Mouse (Mus musculus) liver, postnatal 0 days (tissue): ENCODE data around the gene Epha8. TPM values are rescaled to one million over a fixed set of nuclear protein-coding genes. Genes with fewer than 3 reads are reported as not detected.
A peak's percentile ranks its signal among the peaks of the same experiment; 100 is the strongest.

Experiments used
- ATAC-seq: fragments of 200-750 bp; cut with Nextera tagmentation; 2 replicates; pipeline ENCODE4 v1.8.0; 2017; ENCODE audit warnings: mild to moderate bottlenecking, moderate library complexity
- DNase-seq: peaks from one replicate; pipeline ENCODE4 v3.0.0-alpha.2; 2016
- H3K27ac ChIP-seq: fragments of 300-500 bp; sonication (generic); 2 replicates; pipeline ENCODE4 v1.5.1; 2014; ENCODE audit warnings: antibody characterized with exemption, moderate library complexity, mild to moderate bottlenecking, low read depth
- H3K27me3 ChIP-seq: fragments of 300-500 bp; sonication (generic); 2 replicates; pipeline ENCODE4 v1.6.1; 2014; ENCODE audit warnings: low read length, control low read depth, mixed read lengths; ENCODE audit not compliant: insufficient read depth
- H3K36me3 ChIP-seq: fragments of 300-500 bp; sonication (generic); replicated peaks from 2 replicates; pipeline ENCODE4 v1.6.1; 2014; ENCODE audit warnings: mild to moderate bottlenecking, control low read depth, low read length, moderate library complexity, mixed read lengths; ENCODE audit not compliant: insufficient read depth
- H3K4me1 ChIP-seq: fragments of 300-500 bp; sonication (generic); 2 replicates; pipeline ENCODE4 v1.6.1; 2014; ENCODE audit warnings: antibody characterized with exemption, mild to moderate bottlenecking, control low read depth; ENCODE audit not compliant: insufficient read depth
- H3K4me2 ChIP-seq: fragments of 300-500 bp; sonication (generic); 2 replicates; pipeline ENCODE4 v1.6.1; 2014; ENCODE audit warnings: low read depth, mild to moderate bottlenecking, low read length, moderate library complexity, mixed read lengths
- H3K4me3 ChIP-seq: fragments of 300-500 bp; sonication (generic); 2 replicates; pipeline ENCODE4 v1.5.1; 2014; ENCODE audit warnings: low read depth, low read length
- H3K9ac ChIP-seq: fragments of 300-500 bp; sonication (generic); replicated peaks from 2 replicates; pipeline ENCODE4 v1.6.1; 2014; ENCODE audit warnings: mild to moderate bottlenecking, moderate library complexity
- H3K9me3 ChIP-seq: fragments of 300-500 bp; sonication (generic); 2 replicates; pipeline ENCODE4 v1.6.1; 2016; ENCODE audit warnings: mild to moderate bottlenecking, control low read depth, low read length, mixed read lengths
- CTCF ChIP-seq: sonication (generic); IDR thresholded peaks from 2 replicates; pipeline ENCODE4 v1.5.1; 2016; ENCODE audit warnings: antibody characterized with exemption, low read depth
- EP300 ChIP-seq: IDR thresholded peaks from 2 replicates; pipeline ENCODE4 v1.6.1; 2016; ENCODE audit warnings: antibody characterized with exemption, low read depth, mild to moderate bottlenecking
- WGBS: fragments of 180-500 bp; shearing (Covaris S2); extraction: QIAGEN DNeasy Blood & Tissue Kit; methylation state at CpG from one replicate; pipeline ENCODE4 v1.1.7; 2014; ENCODE audit not compliant: insufficient replicate concordance; 5-methylcytosine and 5-hydroxymethylcytosine counted together
- polyA plus RNA-seq: library from polyadenylated mRNA; unstranded; fragments of >200 nt; fragmentation: Nextera tagmentation; extraction: Ambion mirVana; gene quantifications from 2 replicates; pipeline ENCODE4 v1.2.1, GENCODE M21; 2015

Epha8 gene
- polyA plus RNA-seq, 1 experiment from 2014 or later, result 0.11 TPM

GRCm38 (mm10) chr4:136904767-136905539 lies 51.7 kb downstream of the Epha8 start:
- H3K4me2 ChIP-seq, result no peak overlapping the region
- TF ChIP-seq CTCF (no peak), EP300 (no peak)
- H3K9me3 ChIP-seq, result no peaks in the 10 kb centered on the region
- H3K4me1 ChIP-seq, result 0 out of 2 replicates have a peak, but pooled peaks cover 3% of the 10 kb centered on the region
- H3K9ac ChIP-seq, result no peak overlapping the region
- DNase-seq (no peak), ATAC-seq (no peak)
- no peak overlapping the region for H3K4me3 ChIP-seq
- H3K36me3 ChIP-seq, result no peaks in the 10 kb centered on the region
- H3K27ac ChIP-seq, result no peak overlapping the region
- 3% methylated on average over 23 of the region's 23 CpGs for WGBS
- H3K27me3 ChIP-seq, result 0 out of 2 replicates have a peak, but pooled peaks cover 22% of the 10 kb centered on the region

- no peak for ATAC-seq
- no peak overlapping the region for H3K9ac ChIP-seq
- no peak for TF ChIP-seq EP300
- TF ChIP-seq CTCF, result peak; percentile 47
- no peaks in the 10 kb centered on the region for H3K9me3 ChIP-seq
- WGBS, result 55% methylated on average over 7 of the region's 7 CpGs
- no peak overlapping the region for H3K27ac ChIP-seq
- no peak overlapping the region for H3K4me2 ChIP-seq
- no peaks in the 10 kb centered on the region for H3K4me1 ChIP-seq
- no peak for DNase-seq
- H3K36me3 ChIP-seq, result no peaks in the 10 kb centered on the region
- H3K27me3 ChIP-seq, result peaks cover 9% of the 10 kb centered on the region; the same call in 1 of the 2 replicates
- H3K4me3 ChIP-seq, result no peak overlapping the region
Measured at GRCm38 (mm10) chr4:136899154-136899553, 57.5 kb downstream of the Epha8 start.

- ATAC-seq, result peak; percentile 57
- peaks cover 9% of the 10 kb centered on the region; the same call in 1 of the 2 replicates for H3K27me3 ChIP-seq
- WGBS, result 59% methylated on average over 9 of the region's 9 CpGs
- no peaks in the 10 kb centered on the region for H3K9me3 ChIP-seq
- H3K4me1 ChIP-seq, result no peaks in the 10 kb centered on the region
- no peak within 1 kb of the TSS for H3K4me2 ChIP-seq
- TF ChIP-seq CTCF (no peak), EP300 (no peak)
- H3K27ac ChIP-seq, result 0 out of 2 replicates have a peak within 1 kb of the TSS, but pooled peaks have one; percentile 22
- no peak for DNase-seq
- H3K9ac ChIP-seq, result no peak within 1 kb of the TSS; the same call in 1 of the 2 replicates
- H3K4me3 ChIP-seq, result 0 out of 2 replicates have a peak within 1 kb of the TSS, but pooled peaks have one; percentile 5
- no peaks in the 10 kb centered on the region for H3K36me3 ChIP-seq
Measured at GRCm38 (mm10) chr4:136898637-136899036, 58.0 kb downstream of the Epha8 start, which contains the start of gene C1qa. Gene C1qa (minus strand): TSS chr4:136898803.

GRCm38 (mm10) chr4:136898084-136898598 lies 58.5 kb downstream of the Epha8 start:
- no peak for TF ChIP-seq EP300
- TF ChIP-seq CTCF, result no peak
- no peak for DNase-seq
- no peak for ATAC-seq
- H3K27me3 ChIP-seq, result peaks cover 9% of the 10 kb centered on the region; the same call in 1 of the 2 replicates
- no peaks in the 10 kb centered on the region for H3K36me3 ChIP-seq
- H3K9ac ChIP-seq, result no peak overlapping the region
- H3K4me3 ChIP-seq, result 0 out of 2 replicates have a peak overlapping the region, but pooled peaks have one; percentile 5
- 0 out of 2 replicates have a peak overlapping the region, but pooled peaks have one; percentile 22 for H3K27ac ChIP-seq
- no peak overlapping the region for H3K4me2 ChIP-seq
- no peaks in the 10 kb centered on the region for H3K4me1 ChIP-seq
- no peaks in the 10 kb centered on the region for H3K9me3 ChIP-seq
- WGBS, result 58% methylated on average over 9 of the region's 9 CpGs

- DNase-seq, result no peak
- Histone ChIP-seq H3K4me3 (no peak overlapping the region), H3K9me3 (no peaks in the 10 kb centered on the region), H3K36me3 (no peaks in the 10 kb centered on the region), H3K4me1 (no peaks in the 10 kb centered on the region), H3K9ac (no peak overlapping the region), H3K4me2 (0 out of 2 replicates have a peak overlapping the region, but pooled peaks have one; percentile 3), H3K27me3 (peaks cover 6% of the 10 kb centered on the region; the same call in 1 of the 2 replicates), H3K27ac (no peak overlapping the region)
- no peak for ATAC-seq
- 33% methylated on average over 10 of the region's 10 CpGs for WGBS
- TF ChIP-seq CTCF (no peak), EP300 (no peak)
Measured at GRCm38 (mm10) chr4:136896461-136896860, 60.2 kb downstream of the Epha8 start.

GRCm38 (mm10) chr4:136895861-136896260 lies 60.8 kb downstream of the Epha8 start:
- Histone ChIP-seq H3K27me3 (peaks cover 6% of the 10 kb centered on the region; the same call in 1 of the 2 replicates), H3K27ac (no peak overlapping the region), H3K4me2 (no peak overlapping the region), H3K36me3 (no peaks in the 10 kb centered on the region), H3K4me3 (no peak overlapping the region), H3K9me3 (no peaks in the 10 kb centered on the region), H3K9ac (no peak overlapping the region), H3K4me1 (no peaks in the 10 kb centered on the region)
- TF ChIP-seq CTCF (no peak), EP300 (no peak)
- 13% methylated on average over 15 of the region's 15 CpGs for WGBS
- ATAC-seq (no peak), DNase-seq (no peak)
